Mouse (Mus musculus) kidney, embryonic 14.5 days (tissue): ENCODE measurements around the gene Klf15. TPM values are rescaled to one million over a fixed set of nuclear protein-coding genes. Genes with fewer than 3 reads are reported as not detected.

Experiments
- ATAC-seq: fragments of 200-750 bp; cut with Nextera tagmentation; 2 replicates; pipeline ENCODE4 v1.8.0; 2017; ENCODE audit warnings: moderate number of reproducible peaks, mild to moderate bottlenecking, moderate TSS enrichment, moderate library complexity; ENCODE audit not compliant: low FRiP score, low TSS enrichment
- H3K27ac ChIP-seq: fragments of 300-500 bp; sonication (generic); 2 replicates; pipeline ENCODE4 v1.5.1; 2014; ENCODE audit warnings: low read depth, mild to moderate bottlenecking, low read length, moderate library complexity, mixed read lengths
- H3K27me3 ChIP-seq: fragments of 300-500 bp; sonication (generic); 2 replicates; pipeline ENCODE4 v1.6.1; 2014; ENCODE audit warnings: mild to moderate bottlenecking, low read length; ENCODE audit not compliant: control insufficient read depth, insufficient read depth
- H3K36me3 ChIP-seq: fragments of 300-500 bp; sonication (generic); 2 replicates; pipeline ENCODE4 v1.6.1; 2014; ENCODE audit warnings: low read length, mixed read lengths; ENCODE audit not compliant: control insufficient read depth, insufficient read depth
- H3K4me1 ChIP-seq: fragments of 300-500 bp; sonication (generic); 2 replicates; pipeline ENCODE4 v1.6.1; 2014; ENCODE audit warnings: low read length, mixed read lengths; ENCODE audit not compliant: control insufficient read depth, insufficient read depth
- H3K4me2 ChIP-seq: fragments of 300-500 bp; sonication (generic); replicated peaks from 2 replicates; pipeline ENCODE4 v1.6.1; 2014; ENCODE audit warnings: low read depth, mild to moderate bottlenecking, low read length
- H3K4me3 ChIP-seq: fragments of 300-500 bp; sonication (generic); 2 replicates; pipeline ENCODE4 v1.5.1; 2014; ENCODE audit warnings: mild to moderate bottlenecking, low read length
- H3K9ac ChIP-seq: fragments of 300-500 bp; sonication (generic); 2 replicates; pipeline ENCODE4 v1.6.1; 2014; ENCODE audit warnings: low read depth, mild to moderate bottlenecking, low read length, moderate library complexity
- H3K9me3 ChIP-seq: fragments of 300-500 bp; sonication (generic); 2 replicates; pipeline ENCODE4 v1.6.1; 2016; ENCODE audit warnings: low read length; ENCODE audit not compliant: control insufficient read depth
- WGBS: fragments of 180-500 bp; shearing (Covaris S2); extraction: QIAGEN DNeasy Blood & Tissue Kit; methylation state at CpG from one replicate; pipeline ENCODE4 v1.1.7; 2014; 5-methylcytosine and 5-hydroxymethylcytosine counted together
- polyA plus RNA-seq: library from polyadenylated mRNA; unstranded; fragments of >200 nt; fragmentation: Nextera tagmentation; extraction: Ambion mirVana; gene quantifications from 2 replicates; pipeline ENCODE4 v1.2.1, GENCODE M21; 2014

The Klf15 gene
- polyA plus RNA-seq, 1 experiment from 2014 or later: 9.3 TPM

GRCm38 (mm10) chr6:90475854-90476212 is 13.5 kb downstream of the Klf15 start:
- Histone ChIP-seq H3K4me2 (no peak overlapping the region), H3K27me3 (no peaks in the 10 kb centered on the region), H3K36me3 (no peaks in the 10 kb centered on the region), H3K9me3 (no peaks in the 10 kb centered on the region), H3K4me1 (no peaks in the 10 kb centered on the region), H3K9ac (no peak overlapping the region), H3K27ac (no peak overlapping the region), H3K4me3 (no peak overlapping the region)
- 71% methylated on average over 3 of the region's 3 CpGs for WGBS
- ATAC-seq: no peak

GRCm38 (mm10) chr6:90476941-90477518 is 14.7 kb downstream of the Klf15 start:
- 53% methylated on average over 14 of the region's 14 CpGs for WGBS
- H3K36me3 ChIP-seq: no peaks in the 10 kb centered on the region

GRCm38 (mm10) chr6:90484249-90484648 is 21.9 kb downstream of the Klf15 start:
- Histone ChIP-seq H3K36me3 (no peaks in the 10 kb centered on the region), H3K27ac (no peak overlapping the region), H3K4me2 (no peak overlapping the region), H3K9ac (no peak overlapping the region), H3K9me3 (no peaks in the 10 kb centered on the region), H3K4me1 (no peaks in the 10 kb centered on the region), H3K4me3 (no peak overlapping the region), H3K27me3 (no peaks in the 10 kb centered on the region; the same call in 1 of the 2 replicates)
- ATAC-seq: no peak
- 60% methylated on average over 3 of the region's 3 CpGs for whole genome bisulfite sequencing

More at GRCm38 (mm10) chr6:90476941-90477518, 14.7 kb downstream of the Klf15 start:
- Histone ChIP-seq H3K27me3 (no peaks in the 10 kb centered on the region), H3K4me2 (no peak overlapping the region), H3K9me3 (no peaks in the 10 kb centered on the region), H3K4me1 (no peaks in the 10 kb centered on the region), H3K4me3 (no peak overlapping the region), H3K27ac (no peak overlapping the region), H3K9ac (no peak overlapping the region)
- 0 out of 2 replicates have a peak, but pooled peaks have one; percentile 30 for ATAC-seq

GRCm38 (mm10) chr6:90484876-90485275 is 22.5 kb downstream of the Klf15 start:
- Histone ChIP-seq H3K4me2 (no peak overlapping the region), H3K27me3 (no peaks in the 10 kb centered on the region; the same call in 1 of the 2 replicates), H3K9ac (no peak overlapping the region), H3K36me3 (no peaks in the 10 kb centered on the region), H3K4me3 (no peak overlapping the region), H3K4me1 (no peaks in the 10 kb centered on the region), H3K27ac (no peak overlapping the region), H3K9me3 (no peaks in the 10 kb centered on the region)
- no peak for ATAC-seq
- 79% methylated on average over 5 of the region's 5 CpGs for WGBS

- no peak within 1 kb of the TSS for H3K9ac ChIP-seq
- H3K4me2 ChIP-seq: no peak within 1 kb of the TSS
- H3K36me3 ChIP-seq: no peaks in the 10 kb centered on the region
- no peaks in the 10 kb centered on the region for H3K9me3 ChIP-seq
- no peaks in the 10 kb centered on the region for H3K4me1 ChIP-seq
- H3K4me3 ChIP-seq: no peak within 1 kb of the TSS
- no peak within 1 kb of the TSS for H3K27ac ChIP-seq
- no peaks in the 10 kb centered on the region; the same call in 1 of the 2 replicates for H3K27me3 ChIP-seq
- ATAC-seq: no peak
- 80% methylated on average over 12 of the region's 12 CpGs for WGBS
These were observed 24.0 kb downstream of the Klf15 start, which contains the start of gene Aldh1l1 for GRCm38 (mm10) chr6:90486176-90486921. Gene Aldh1l1 (plus strand): TSS chr6:90486427.

GRCm38 (mm10) chr6:90487531-90487930 is 25.2 kb downstream of the Klf15 start:
- Histone ChIP-seq H3K36me3 (no peaks in the 10 kb centered on the region), H3K27me3 (no peaks in the 10 kb centered on the region; the same call in 1 of the 2 replicates), H3K27ac (no peak overlapping the region), H3K4me3 (no peak overlapping the region), H3K4me2 (no peak overlapping the region), H3K9me3 (no peaks in the 10 kb centered on the region), H3K9ac (no peak overlapping the region), H3K4me1 (no peaks in the 10 kb centered on the region)
- ATAC-seq: no peak
- WGBS: 79% methylated on average over 1 of the region's 1 CpGs

GRCm38 (mm10) chr6:90489532-90489931 is 27.2 kb downstream of the Klf15 start:
- no peaks in the 10 kb centered on the region for H3K36me3 ChIP-seq
- no peak overlapping the region for H3K4me2 ChIP-seq
- H3K27ac ChIP-seq: no peak overlapping the region
- no peaks in the 10 kb centered on the region for H3K9me3 ChIP-seq
- WGBS: 90% methylated on average over 3 of the region's 3 CpGs
- H3K9ac ChIP-seq: no peak overlapping the region
- ATAC-seq: no peak
- H3K4me1 ChIP-seq: no peaks in the 10 kb centered on the region
- H3K27me3 ChIP-seq: no peaks in the 10 kb centered on the region; the same call in 1 of the 2 replicates
- H3K4me3 ChIP-seq: no peak overlapping the region

- no peaks in the 10 kb centered on the region for H3K4me1 ChIP-seq
- no peaks in the 10 kb centered on the region for H3K36me3 ChIP-seq
- H3K4me2 ChIP-seq: no peak overlapping the region
- no peak overlapping the region for H3K4me3 ChIP-seq
- 70% methylated on average over 2 of the region's 2 CpGs for WGBS
- no peaks in the 10 kb centered on the region; the same call in 1 of the 2 replicates for H3K27me3 ChIP-seq
- no peak overlapping the region for H3K9ac ChIP-seq
- H3K9me3 ChIP-seq: no peaks in the 10 kb centered on the region
- no peak for ATAC-seq
- H3K27ac ChIP-seq: no peak overlapping the region
These were observed 28.6 kb downstream of the Klf15 start for GRCm38 (mm10) chr6:90490976-90491375.
